Mouse (Mus musculus): ENCODE results near the gene Syt7. TPM values are rescaled to one million over a fixed set of nuclear protein-coding genes. Genes with fewer than 3 reads are reported as not detected.
A peak's percentile ranks its signal among the peaks of the same experiment; 100 is the strongest.

Gene Syt7
- polyA plus RNA-seq, 1 experiment, result 0.35 TPM

GRCm38 (mm10) chr19:10502571-10502970 is 113.7 kb downstream of the Syt7 start:
- TF ChIP-seq CTCF (IDR thresholded peaks at IDR 0.05; ENCODE audit: borderline replicate concordance, insufficient read depth, low read length) (peak; percentile 87), POLR2A (IDR thresholded peaks at IDR 0.05; ENCODE audit: low read depth, low read length) (no peak)
- Histone ChIP-seq H3K4me3 (ENCODE audit: insufficient read depth, low read length) (no peak overlapping the region), H3K4me1 (ENCODE audit: control insufficient read depth, insufficient read depth, low read length) (peaks cover 6% of the 10 kb centered on the region), H3K27ac (ENCODE audit: insufficient read depth, low read length) (no peak overlapping the region)

Other genes starting within 250 kb of the Syt7 start
- gene Fads1, start 206.2 kb upstream of the Syt7 start, polyA plus RNA-seq (2011; ENCODE audit: insufficient read length, low read depth, missing spikeins), result 121 and 131 TPM in 2 replicates
- gene Tmem258, start 185.1 kb upstream of the Syt7 start, polyA plus RNA-seq (2011; ENCODE audit: insufficient read length, low read depth, missing spikeins), result 285 and 290 TPM in 2 replicates
- gene Fen1, start 184.9 kb upstream of the Syt7 start, polyA plus RNA-seq (2011; ENCODE audit: insufficient read length, low read depth, missing spikeins), result 17.2 and 22.1 TPM in 2 replicates
- gene Myrf, start 148.3 kb upstream of the Syt7 start, polyA plus RNA-seq (2011; ENCODE audit: insufficient read length, low read depth, missing spikeins), result 2.1 and 2.5 TPM in 2 replicates
- 5.8 and 7.6 TPM in 2 replicates for gene Dagla, start 84.2 kb upstream of the Syt7 start, polyA plus RNA-seq (2011; ENCODE audit: insufficient read length, low read depth, missing spikeins)
- not detected in 2 replicates for gene Lrrc10b, start 68.4 kb downstream of the Syt7 start, polyA plus RNA-seq (2011; ENCODE audit: insufficient read length, low read depth, missing spikeins)
- not detected in 2 replicates for gene Ppp1r32, start 93.8 kb downstream of the Syt7 start, polyA plus RNA-seq (2011; ENCODE audit: insufficient read length, low read depth, missing spikeins)
- 50.6 and 70.6 TPM in 2 replicates for gene Cpsf7, start 136.2 kb downstream of the Syt7 start, polyA plus RNA-seq (2011; ENCODE audit: insufficient read length, low read depth, missing spikeins)
- gene Sdhaf2, start 137.1 kb downstream of the Syt7 start, polyA plus RNA-seq (2011; ENCODE audit: insufficient read length, low read depth, missing spikeins), result 53.1 and 66.4 TPM in 2 replicates
- gene Tmem216, start 167.1 kb downstream of the Syt7 start, polyA plus RNA-seq (2011; ENCODE audit: insufficient read length, low read depth, missing spikeins), result 13.0 and 15.6 TPM in 2 replicates
- gene Cyb561a3, start 188.1 kb downstream of the Syt7 start, polyA plus RNA-seq (2011; ENCODE audit: insufficient read length, low read depth, missing spikeins), result 19.7 and 20.5 TPM in 2 replicates
- 21.1 and 22.8 TPM in 2 replicates for gene Tmem138, start 188.3 kb downstream of the Syt7 start, polyA plus RNA-seq (2011; ENCODE audit: insufficient read length, low read depth, missing spikeins)
- 545 and 617 TPM in 2 replicates for gene Ddb1, start 216.2 kb downstream of the Syt7 start, polyA plus RNA-seq (2011; ENCODE audit: insufficient read length, low read depth, missing spikeins)
- 19.8 and 24.0 TPM in 2 replicates for gene Tkfc, start 216.6 kb downstream of the Syt7 start, polyA plus RNA-seq (2011; ENCODE audit: insufficient read length, low read depth, missing spikeins)
- 0.70 and 1.1 TPM in 2 replicates for gene Vwce, start 245.1 kb downstream of the Syt7 start, polyA plus RNA-seq (2011; ENCODE audit: insufficient read length, low read depth, missing spikeins)